Mouse (Mus musculus) adrenal gland, adult (tissue): ENCODE data around the gene Iqcf5.
"Not testable (repeated sequence)": the region's sequence is repeated elsewhere in the genome, so short reads cannot be mapped to it uniquely, and the experiment has no call there.

Experiments used
- DNase-seq, 2 experiments: peaks; one replicate each; pipeline ENCODE4 v3.0.0; 2022 to 2023; ENCODE audit warnings: low spot score in 1 of 2; ENCODE audit not compliant: inconsistent age in 2 of 2

Iqcf5 gene

DNA sequence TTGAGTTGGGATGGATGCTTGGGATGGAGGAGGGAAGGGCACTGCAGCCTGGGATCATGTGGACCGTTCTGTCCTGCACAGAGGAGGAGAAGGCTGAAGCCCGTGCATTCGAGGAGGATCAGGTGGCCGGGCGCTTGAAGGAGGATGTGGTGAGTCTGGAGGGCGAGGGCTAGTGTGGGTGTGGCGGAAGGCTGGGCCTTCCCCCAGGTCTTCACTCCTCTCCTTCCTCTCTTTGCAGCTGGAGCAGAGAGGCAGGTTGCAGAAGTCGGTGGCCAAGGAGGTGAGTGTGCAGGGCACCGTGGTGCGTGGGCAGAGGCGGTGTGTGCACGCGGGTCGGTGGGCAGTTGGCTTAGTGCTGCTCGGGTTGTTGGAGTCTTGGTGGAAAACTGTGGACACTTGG lies 33.3 kb upstream of the Iqcf5 start:
- DNase-seq = peak in 1 of 2 experiments; percentile 18

DNA sequence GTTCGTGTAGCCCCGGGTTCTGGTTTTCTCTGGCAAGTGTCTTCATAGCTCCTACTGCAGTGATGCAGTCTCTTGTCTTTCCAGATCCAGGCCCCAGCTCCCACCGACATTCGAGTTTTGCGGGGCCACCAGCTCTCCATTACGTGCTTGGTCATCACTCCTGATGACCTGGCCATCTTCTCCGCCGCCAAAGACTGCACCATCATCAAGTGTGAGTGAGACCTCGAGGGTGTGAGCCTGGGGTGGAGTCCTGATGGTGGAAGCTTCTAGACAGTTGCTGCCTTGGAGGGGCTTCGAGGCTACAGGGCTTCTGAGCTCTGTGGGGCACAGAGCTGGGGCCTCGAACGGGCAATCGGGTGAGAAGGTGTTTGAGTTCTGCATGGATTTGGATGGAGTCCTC lies 32.7 kb upstream of the Iqcf5 start:
- no peak for DNase-seq

DNA sequence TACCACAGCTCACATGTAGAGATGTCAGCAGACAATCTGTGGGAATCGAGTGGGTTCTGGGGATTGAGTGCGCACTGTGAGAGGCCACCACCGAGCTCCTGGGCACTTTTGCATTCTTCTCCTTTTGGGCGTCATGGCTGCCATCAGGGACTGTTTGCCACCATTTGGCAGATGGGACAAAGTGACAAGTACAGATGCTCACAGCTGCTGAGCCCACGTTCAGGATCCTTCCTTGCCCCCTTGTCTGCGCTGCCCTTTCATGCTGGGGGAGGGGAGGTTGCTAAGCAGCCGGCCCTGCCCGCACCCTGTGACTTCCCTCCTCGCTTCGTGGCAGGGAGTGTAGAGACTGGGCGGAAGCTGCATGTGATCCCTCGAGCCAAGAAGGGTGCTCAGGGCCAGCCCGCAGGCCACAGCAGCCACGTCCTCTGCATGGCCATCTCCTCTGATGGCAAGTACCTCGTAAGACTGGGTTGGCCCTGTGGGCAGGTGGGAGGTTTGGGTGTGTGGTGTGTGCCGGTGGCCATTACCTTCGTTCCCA lies 31.7 kb upstream of the Iqcf5 start:
- DNase-seq = no peak

DNA sequence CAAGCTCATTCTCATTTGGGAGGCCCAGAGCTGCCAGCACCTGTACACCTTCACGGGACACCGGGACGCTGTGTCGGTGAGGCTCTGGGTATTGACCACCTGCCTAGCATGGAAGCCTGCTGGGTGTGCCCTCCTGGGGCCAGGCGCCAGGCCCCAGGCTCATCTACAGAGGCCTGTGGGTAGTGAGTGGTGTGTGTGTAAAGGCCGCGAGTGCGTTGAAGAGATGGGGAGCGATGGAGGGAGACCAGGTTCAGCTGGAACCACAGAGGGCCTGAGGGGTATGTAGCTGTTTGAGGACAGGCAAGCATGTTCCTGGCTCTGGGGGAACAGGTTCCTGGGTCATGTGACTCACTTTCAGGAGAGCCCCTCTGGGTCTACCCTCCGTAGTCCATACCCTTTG lies 31.2 kb upstream of the Iqcf5 start:
- DNase-seq = no peak

DNA sequence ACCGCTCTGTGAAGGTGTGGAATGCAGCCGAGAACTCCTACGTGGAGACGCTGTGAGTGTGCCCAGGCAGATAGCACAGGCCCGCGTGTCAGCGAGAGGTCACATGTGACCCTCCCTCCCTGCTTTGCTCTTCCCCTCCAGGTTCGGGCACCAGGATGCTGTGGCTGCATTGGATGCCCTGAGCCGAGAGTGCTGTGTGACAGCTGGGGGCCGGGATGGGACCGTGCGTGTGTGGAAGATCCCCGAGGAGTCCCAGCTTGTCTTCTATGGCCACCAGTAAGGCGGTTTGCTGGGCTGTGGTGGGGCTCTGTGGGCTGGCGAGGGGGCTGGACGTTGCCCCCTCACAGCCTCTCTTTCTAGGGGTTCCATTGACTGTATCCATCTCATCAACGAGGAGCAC lies 30.8 kb upstream of the Iqcf5 start:
- DNase-seq = peak in 1 of 2 experiments; percentile 16

DNA sequence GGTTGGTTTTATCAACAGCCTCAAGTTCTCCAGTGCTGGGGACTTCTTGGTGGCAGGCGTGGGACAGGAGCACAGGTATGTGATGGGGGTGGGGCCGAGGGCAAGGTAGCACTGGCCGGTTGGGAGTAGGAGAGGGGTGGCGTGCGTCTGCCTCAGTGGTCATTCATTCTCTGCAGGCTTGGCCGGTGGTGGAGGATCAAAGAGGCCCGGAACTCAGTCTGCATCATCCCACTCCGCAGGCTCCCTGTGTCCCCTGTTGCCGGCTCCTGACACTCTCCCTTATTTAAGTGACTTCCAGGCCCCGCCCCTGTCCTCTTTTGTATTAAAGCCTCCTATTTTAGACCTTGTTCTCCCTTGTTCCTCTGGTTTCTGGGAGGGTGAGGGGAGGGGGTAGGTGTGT lies 29.3 kb upstream of the Iqcf5 start:
- no peak for DNase-seq

DNA sequence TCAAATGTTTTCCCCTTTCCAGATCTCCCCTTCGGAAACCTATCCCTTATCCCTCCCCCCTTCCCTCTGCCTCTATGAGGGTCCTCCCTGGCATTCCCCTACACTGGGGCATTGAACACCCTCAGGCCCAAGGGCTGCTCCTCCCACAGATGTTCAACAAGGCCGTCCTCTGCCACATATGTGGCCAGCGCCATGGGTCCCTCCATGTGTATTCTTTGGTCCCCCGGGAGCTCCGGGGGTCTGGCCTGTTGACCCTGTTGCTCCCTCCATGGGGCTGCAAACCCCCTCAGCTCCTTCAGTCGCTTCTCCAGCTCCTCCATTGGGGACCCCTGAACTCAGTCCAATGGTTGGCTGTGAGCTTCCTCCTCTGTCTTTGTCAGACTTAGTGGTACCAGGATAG lies 26.8 kb upstream of the Iqcf5 start:
- DNase-seq = not testable (repeated sequence)

DNA sequence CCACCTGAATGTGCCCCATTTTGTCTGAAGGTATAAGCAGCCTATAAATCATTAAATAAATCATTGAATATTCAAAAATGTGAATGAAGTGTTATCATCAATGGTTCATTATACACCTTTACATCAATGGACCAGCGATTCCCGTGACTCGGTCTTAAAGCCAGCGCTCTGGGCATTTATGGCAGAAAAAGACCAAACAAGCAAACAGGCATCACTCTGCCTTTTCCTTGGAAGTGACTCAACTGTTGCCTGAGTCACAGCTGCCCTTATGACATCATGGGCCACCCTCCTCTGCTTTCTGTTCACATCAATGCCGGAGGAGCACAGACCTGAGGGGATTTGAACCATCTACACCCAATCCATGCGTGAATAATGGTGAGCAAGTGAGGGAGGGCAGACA lies 14.7 kb upstream of the Iqcf5 start, which contains the start of gene Iqcf1:
Iqcf1 (plus strand) TSS at position 301 of the 400 bp plus-strand sequence.
- peak in 1 of 2 experiments; percentile 34 for DNase-seq

DNA sequence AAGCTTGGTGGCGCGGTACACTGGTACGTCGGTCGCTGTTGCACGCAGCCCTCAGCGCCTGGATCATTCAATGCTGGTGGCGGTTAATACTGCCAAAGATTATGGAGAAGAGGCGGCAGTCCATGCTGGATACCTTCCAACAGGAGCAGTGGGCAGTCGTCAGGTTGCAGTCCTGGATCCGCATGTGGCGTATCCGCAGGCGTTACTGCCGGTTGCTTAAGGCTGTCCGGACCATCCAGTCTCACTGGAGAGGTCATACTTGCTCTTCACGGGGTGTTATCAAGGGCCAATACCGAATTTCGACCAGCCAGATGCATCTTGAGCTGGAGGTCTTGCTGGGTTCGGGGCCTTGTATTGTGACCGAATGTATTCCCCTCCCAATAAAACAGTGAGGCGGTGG lies 12.5 kb upstream of the Iqcf5 start:
- no peak for DNase-seq

DNA sequence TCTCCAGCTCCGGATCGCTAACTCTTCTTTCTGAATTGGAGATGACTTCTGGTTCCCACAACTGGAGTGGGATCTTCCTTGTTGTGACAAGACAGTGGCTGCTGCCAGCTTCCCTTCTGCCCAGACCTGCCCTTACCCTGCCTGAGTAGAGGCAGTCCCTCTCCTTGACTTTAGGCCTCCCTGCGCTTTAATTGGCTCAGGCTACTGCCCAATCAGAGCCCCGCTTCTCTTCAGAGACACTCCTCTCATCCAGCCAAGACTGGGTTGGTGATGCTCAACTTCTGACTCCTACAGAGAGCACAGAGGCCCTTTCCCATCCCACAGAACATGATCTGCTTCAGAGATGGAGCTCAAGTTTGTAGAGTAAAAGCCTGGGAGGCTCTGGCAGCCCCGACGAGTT lies 10.1 kb upstream of the Iqcf5 start:
- no peak for DNase-seq

DNA sequence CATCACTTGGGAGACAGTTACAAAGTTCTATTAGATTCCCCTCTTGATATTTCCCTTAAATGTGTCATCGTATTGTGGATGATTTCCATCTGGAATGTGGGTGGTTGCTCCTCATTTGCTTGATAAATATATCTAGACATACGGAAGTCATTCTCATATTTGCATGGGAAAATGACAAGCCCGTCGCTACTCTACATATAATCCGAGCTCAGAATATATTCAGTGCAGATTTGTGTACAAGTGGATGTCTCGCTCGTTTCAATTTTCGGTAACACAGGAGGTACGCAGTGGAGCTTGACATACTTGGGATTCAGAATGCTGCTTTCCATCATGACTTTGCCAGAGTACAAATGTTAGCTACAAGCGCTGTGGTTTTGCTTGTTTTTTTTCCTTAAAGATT lies 5.0 kb upstream of the Iqcf5 start:
- no peak for DNase-seq

DNA sequence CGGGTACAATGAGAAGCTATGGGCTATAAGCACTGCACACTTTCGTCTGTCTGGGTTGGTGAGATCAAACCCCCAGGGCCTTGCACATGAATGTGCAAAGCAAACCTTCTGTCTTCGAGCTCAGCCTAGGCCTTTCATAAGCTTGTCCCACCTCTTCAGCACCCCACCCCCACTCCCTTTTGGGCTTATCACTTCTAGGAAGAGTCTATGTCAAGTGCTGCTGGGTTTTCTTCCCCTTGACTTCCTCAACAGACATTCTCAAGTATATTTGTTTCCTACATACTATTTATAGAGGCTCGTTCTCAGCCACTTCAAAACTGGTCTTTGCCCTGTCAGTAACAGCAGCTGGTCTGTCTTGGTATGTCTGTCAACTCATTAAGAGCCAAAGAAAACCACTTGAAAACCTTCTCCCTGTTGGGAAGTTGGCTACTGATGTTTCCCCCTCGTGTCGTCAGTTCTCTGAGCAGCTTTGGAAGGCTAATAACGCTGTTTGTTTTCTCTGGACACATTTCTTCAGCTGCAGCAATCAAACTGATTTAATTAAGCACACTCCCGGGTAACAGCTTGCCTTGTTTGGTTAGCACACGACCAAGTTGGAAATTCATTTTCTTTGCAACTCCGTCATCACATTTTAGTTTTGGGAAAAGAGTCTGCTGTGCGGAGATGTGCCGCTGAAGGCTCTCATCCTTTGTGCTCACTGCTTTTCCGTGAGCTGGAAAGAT lies 1.5 kb upstream of the Iqcf5 start:
- DNase-seq = no peak

DNA sequence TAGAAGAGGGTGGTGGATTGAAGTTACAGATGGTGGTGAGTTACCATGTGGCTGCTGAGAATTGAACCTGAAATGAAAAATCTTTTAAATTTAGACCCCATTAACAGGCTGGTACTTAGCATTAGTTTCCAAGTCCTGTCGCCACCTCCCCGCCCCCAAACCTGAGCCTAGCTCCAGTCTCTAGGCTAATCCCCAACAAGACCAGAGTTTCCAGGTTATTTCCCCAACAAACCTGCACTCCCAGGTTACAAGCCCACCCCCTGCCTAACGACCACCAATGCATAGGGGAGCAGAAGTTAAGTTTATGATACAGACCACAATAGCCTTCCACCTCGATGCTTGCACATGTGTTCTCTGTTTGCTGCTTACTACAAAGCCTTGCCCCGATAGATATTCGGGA lies 807 bp upstream of the Iqcf5 start:
- no peak for DNase-seq

DNA sequence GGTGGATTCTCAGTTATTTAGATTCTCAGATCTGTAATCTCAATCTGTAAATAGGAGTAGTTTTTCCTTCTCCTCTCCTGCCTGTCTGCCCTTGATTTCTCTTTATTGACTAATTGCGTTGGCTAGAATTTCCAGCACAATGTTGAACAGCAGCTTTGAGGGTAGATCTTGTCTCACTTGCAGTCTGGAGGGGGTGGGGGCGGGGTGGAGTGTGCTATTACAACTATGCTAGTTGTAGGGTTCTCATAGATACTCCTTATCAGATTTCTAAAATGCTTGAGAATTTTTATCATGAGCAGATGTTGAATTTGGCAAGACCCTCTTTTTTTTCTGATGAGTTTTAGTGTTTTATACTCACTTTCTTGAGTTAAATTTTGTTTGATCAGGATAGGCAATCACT lies 5.1 kb downstream of the Iqcf5 start:
- DNase-seq = no peak

DNA sequence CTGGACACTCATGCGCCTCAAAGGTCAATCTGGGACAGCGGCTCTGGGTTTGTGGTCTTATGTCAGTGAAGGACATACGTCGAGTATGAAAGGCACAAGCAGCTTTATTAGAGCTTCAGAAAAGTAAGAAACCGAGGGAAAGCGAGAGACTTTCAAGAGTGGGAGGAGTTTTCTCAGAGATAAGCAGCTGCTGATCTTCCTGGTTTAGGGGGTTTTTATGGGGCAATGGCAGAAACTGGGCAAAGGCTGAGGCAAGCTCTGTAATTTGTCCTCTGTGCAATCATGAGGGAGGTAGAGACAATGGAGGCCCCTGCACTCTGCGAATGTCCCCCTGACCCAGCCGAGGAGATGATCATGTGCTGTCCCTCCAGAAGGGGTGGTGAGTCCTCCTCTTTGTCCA lies 5.5 kb downstream of the Iqcf5 start:
- DNase-seq = no peak

DNA sequence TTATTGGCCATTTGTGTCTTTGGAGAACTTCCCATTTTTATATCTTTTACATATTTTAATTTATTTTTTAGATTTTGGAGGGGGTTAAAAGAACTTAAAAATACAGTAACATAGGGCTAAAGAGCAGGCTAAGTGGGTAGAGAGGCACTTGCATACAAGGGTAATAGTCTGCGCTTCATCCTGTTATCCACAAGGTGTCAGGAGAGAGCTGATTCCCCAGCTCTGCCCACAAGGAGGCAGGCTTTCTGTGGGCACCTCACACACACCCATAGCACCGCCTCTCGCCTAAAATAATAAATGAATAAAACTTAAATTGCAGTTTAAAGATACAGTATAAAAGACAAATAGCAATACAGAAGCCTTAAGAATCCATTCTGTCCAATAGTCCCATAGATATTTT lies 17.5 kb downstream of the Iqcf5 start:
- peak; percentile 5 to 39 for DNase-seq

DNA sequence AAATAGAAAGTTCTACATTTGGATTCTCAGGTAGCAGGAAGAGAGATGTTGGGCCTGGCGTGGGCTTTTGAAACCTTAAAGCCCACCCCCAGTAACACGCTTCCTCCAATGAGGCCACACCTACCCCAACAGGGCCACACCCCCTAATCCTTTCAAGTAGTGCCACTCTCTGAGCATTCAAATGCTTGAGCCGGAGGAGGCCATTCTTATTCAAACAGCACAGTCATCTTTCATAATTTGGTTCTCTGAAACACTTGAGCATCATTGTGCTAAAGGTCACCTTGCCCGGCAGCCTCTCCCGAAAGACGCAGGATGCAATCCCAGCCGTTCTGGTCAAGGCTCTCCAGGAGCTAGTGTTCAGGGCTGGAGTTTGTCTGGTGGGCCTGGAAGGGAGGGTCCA lies 19.9 kb downstream of the Iqcf5 start:
- DNase-seq = no peak

DNA sequence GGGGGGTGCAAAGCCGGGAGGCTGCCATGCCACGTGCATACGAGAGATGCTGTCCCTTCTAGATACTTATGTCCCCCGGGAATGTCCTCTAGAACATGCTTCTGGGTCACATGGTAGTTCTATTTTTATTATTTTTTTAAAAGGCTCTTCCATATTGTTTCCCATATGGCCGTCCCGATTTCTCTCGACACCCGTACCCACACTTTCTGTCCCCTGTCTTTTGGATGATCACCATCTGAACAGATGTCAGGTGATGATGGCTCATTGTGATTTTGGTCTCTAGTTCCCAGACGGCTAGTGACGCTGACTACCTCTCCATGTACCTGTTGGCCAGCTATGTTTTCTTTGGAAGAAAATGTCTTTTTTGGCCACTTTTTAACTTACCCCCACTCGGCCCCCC lies 20.6 kb downstream of the Iqcf5 start:
- DNase-seq = no peak

DNA sequence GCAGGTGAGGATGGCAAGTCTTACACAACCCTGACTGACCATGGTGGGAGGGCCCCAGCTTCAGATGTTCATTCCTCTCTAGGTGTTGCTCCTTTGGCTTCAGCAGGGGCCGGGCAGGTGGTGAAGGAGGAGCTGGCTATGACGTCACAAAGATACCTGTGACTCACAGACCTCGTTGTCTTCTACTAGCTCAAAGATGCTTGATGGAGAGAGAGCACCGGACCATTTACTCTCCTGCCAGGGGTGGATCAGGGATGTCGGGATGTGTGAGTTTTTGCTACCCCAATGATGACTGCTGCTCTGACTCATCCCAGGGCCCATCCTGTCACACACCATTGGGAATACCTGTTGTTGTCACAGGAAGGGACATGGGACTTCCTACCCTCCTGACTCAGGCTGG lies 47.2 kb downstream of the Iqcf5 start, which contains the start of gene Iqcf3:
Iqcf3 (minus strand) TSS at position 101 of the 400 bp plus-strand sequence.
- no peak for DNase-seq

DNA sequence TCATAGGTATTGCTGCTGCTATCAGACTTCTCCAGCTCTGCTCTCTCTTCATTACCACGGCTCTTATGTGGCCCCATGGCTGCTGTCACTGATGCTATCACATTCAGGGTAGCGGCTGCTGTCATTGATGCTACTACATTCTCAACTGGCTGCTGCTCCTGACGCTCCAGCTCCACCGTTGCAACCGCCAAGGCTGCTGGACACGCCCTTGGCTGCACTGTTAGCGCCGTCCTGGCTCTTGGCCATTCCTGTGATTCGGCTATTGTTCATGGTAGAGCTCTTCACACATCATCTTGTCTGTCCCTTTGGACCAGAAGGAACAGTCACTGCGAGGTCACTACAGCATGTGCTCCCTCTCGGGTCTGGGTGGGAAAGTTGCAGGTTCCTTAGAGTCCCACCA lies 47.9 kb downstream of the Iqcf5 start:
- no peak for DNase-seq

DNA sequence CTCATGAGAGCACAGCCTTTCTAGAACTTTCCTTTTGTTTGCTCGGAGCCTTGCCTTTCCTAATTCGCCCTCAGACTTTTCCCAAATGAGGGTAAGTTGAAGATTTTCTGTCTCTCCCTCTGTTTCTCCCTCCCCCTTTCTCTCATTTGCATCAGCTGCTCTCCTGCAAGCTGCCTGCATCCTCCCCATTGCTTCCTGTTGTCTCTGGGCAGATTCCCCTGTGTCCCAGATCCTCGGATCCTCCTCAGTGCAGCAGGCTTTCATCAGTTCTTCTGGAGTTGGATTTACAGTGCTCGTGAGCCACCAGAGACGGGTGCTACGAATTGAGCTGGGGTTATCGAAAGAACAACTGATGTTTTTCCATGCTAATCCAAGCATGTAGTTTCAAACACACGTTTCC lies 49.7 kb downstream of the Iqcf5 start:
- DNase-seq = no peak
